Mouse (Mus musculus): ENCODE results near the gene Zfp213.

DNA sequence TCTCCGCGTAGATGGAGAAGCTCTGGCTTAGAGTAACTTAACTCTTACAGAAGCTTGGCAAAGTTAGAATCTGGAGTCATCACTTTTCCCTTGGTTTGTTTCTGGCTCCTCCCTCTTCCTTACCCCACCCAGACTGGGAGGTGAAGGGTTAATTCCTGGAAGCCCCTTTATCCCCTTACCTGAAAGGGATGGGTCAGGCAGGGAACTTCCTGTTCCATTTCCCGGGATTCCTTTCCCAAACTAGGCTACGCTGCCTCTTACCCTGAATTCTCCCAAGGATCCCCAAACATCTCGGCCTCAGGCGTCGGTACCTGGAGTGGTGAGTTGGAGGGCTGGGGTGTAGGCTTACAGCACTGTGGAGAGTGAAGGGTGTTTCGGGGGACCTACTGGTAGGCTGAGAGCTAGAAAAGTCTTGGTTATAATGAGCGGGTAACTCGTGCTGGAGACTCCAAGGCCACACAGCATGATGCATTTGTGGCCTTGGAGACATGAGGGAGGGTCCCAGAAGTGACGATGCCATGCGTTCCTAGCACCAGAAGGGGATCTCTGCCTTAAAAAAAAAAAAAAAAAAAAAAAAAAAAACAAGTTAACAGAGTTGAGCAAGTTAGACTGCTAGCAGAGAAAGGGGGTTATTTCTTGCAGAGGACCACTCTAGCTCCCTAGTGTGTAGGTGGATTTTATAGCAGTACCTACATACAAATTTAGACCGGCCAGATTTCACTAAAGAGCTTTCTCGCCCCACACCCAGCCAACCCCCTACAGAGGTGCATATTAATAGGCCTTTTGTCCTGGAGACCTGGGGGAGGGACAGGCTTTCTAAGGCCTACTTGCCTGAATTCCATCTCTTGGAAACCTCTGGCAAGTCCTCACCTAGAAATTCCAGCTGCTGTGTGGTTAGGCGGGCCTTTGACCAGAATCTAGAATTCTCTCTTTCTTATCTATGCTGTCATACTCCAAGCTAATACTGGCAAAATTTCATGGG, 36.9 kb upstream of the Zfp213 start, which contains the start of gene Zscan10:
- no peak for TF ChIP-seq POLR2A (IDR thresholded peaks at IDR 0.05; ENCODE audit: borderline replicate concordance, control insufficient read depth, low read depth, low read length)
- no peak for TF ChIP-seq CTCF (IDR thresholded peaks at IDR 0.05; ENCODE audit: control insufficient read depth, insufficient read depth, low read length)
